Mouse (Mus musculus) G1E (cell line): ENCODE results near the gene Trim15.

Experiments used
- CTCF ChIP-seq: IDR thresholded peaks from 2 replicates; pipeline ENCODE4 v1.5.1; 2012; ENCODE audit warnings: low read depth, low read length, inconsistent platforms, mixed read lengths
- POLR2AphosphoS5 ChIP-seq: IDR thresholded peaks from 2 replicates; pipeline ENCODE4 v1.6.1; 2012; ENCODE audit warnings: low read depth, low read length, inconsistent platforms; ENCODE audit not compliant: insufficient replicate concordance

- TF ChIP-seq CTCF (no peak), POLR2AphosphoS5 (no peak)
These were observed 23.3 kb downstream of the Trim15 start for GRCm38 (mm10) chr17:36843696-36844095.
